Mouse (Mus musculus) ES-E14 (cell line): ENCODE data around the gene Mgat2.

ENCODE experiments used
- HCFC1 ChIP-seq: IDR thresholded peaks from 2 replicates; pipeline ENCODE4 v1.6.1; 2012; ENCODE audit warnings: low read length, inconsistent platforms, borderline replicate concordance; ENCODE audit not compliant: insufficient read depth
- MAFK ChIP-seq: IDR thresholded peaks from 2 replicates; pipeline ENCODE4 v1.6.1; 2014; ENCODE audit warnings: mild to moderate bottlenecking, low read depth, low read length, inconsistent platforms; ENCODE audit not compliant: insufficient read depth
- ZNF384 ChIP-seq: IDR thresholded peaks from 2 replicates; pipeline ENCODE4 v1.6.1; 2012; ENCODE audit warnings: low read depth, low read length, inconsistent platforms

GRCm38 (mm10) chr12:69147166-69147735 lies 36.7 kb upstream of the Mgat2 start:
- TF ChIP-seq MAFK (no peak), HCFC1 (no peak), ZNF384 (no peak)
